ENCODE assay signal across 20 mouse cellular contexts in the genomic region with DNA sequence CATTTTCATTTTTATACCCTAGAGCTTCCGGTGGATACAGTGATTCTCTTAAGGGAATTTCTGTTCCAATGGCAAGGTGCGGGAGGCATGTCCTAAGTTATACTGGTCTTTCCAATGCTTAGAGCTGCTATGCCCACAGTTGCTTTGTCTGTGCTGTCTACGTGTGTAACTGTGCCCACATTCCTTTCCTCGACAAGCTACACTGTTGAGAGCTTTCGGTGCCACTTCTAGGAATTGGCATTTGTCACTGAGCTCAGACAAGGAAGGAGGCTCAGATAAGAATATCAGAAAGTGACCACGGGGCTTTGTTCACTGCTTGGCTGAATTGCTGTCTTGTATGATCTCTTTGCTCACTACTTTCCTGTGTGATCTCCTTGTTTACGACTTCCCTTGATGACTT.
"Had no signal": no experiment of that assay in that cellular context is flagged by ENCODE, and none has a peak within 500 bp of the region (broad histone marks: within the 10 kb centered on the region; RNA-seq: fewer than 3 reads in every experiment).

No protein-coding gene starts in this region.

- H3K4me2 ChIP-seq: limb, embryonic 13.5 days; lung, embryonic 14.5 days; midbrain, embryonic 13.5 days; neural tube, embryonic 13.5 days had no signal

- H3K36me3 ChIP-seq: midbrain, embryonic 10.5 days had no signal

- H3K9me3 ChIP-seq: limb, embryonic 13.5 days; midbrain, embryonic 10.5 days; midbrain, embryonic 13.5 days had no signal

- DNase-seq: kidney, adult 18-20 months; kidney, adult 9 months; kidney, postnatal 14 days; kidney, postnatal 4 days; lung, embryonic 14.5 days; lung, postnatal 36 days; retina, postnatal 1 day; right cerebral cortex, postnatal 25 days; spleen, adult 18-20 months; thymus, postnatal 25 days had no signal

- ATAC-seq: inflammation-experienced regulatory T-cells, adult 6 months; intestine, embryonic 16.5 days; midbrain, embryonic 13.5 days; midbrain, embryonic 16.5 days had no signal

- H3K27ac ChIP-seq: limb, embryonic 13.5 days; midbrain, embryonic 10.5 days; midbrain, embryonic 13.5 days; neural tube, embryonic 13.5 days had no signal

- H3K27me3 ChIP-seq: limb, embryonic 13.5 days; megakaryocyte, embryonic 14.5 days; midbrain, embryonic 13.5 days; neural tube, embryonic 13.5 days had no signal

- H3K4me3 ChIP-seq: limb, embryonic 10.5 days; limb, embryonic 13.5 days; megakaryocyte, embryonic 14.5 days; midbrain, embryonic 10.5 days; midbrain, embryonic 13.5 days; myocyte; neural tube, embryonic 13.5 days had no signal

- H3K9ac ChIP-seq: limb, embryonic 13.5 days; lung, embryonic 14.5 days; midbrain, embryonic 13.5 days; neural tube, embryonic 13.5 days had no signal

- H3K4me1 ChIP-seq: midbrain, embryonic 10.5 days; midbrain, embryonic 13.5 days; neural tube, embryonic 13.5 days had no signal
